Mouse (Mus musculus) intestine, postnatal 0 days (tissue): ENCODE measurements at regions not wholly inside any gene's neighbourhood (a gene's known extent, or its start where the extent isn't known, plus 50 kb on each side); places are given as distances from the start of the nearest gene placed in this dataset.

Source experiments
- ATAC-seq: fragments of 200-750 bp; cut with Nextera tagmentation; 2 replicates; pipeline ENCODE4 v1.8.0; 2017; ENCODE audit warnings: mild to moderate bottlenecking, moderate TSS enrichment, moderate library complexity
- H3K27ac ChIP-seq: fragments of 300-500 bp; sonication (generic); 2 replicates; pipeline ENCODE4 v1.5.1; 2014; ENCODE audit warnings: mild to moderate bottlenecking, low read depth, low read length, moderate library complexity
- H3K27me3 ChIP-seq: fragments of 300-500 bp; sonication (generic); replicated peaks from 2 replicates; pipeline ENCODE4 v1.6.1; 2014; ENCODE audit warnings: low read length, mixed read lengths; ENCODE audit not compliant: control insufficient read depth, insufficient read depth
- H3K36me3 ChIP-seq: fragments of 300-500 bp; sonication (generic); 2 replicates; pipeline ENCODE4 v1.6.1; 2014; ENCODE audit warnings: mild to moderate bottlenecking, moderate library complexity; ENCODE audit not compliant: control insufficient read depth, insufficient read depth
- H3K4me1 ChIP-seq: fragments of 300-500 bp; sonication (generic); replicated peaks from 2 replicates; pipeline ENCODE4 v1.6.1; 2014; ENCODE audit warnings: antibody characterized with exemption, low read length, mixed read lengths; ENCODE audit not compliant: control insufficient read depth, insufficient read depth
- H3K4me2 ChIP-seq: fragments of 300-500 bp; sonication (generic); replicated peaks from 2 replicates; pipeline ENCODE4 v1.6.1; 2014; ENCODE audit warnings: low read depth, mild to moderate bottlenecking, moderate library complexity
- H3K4me3 ChIP-seq: fragments of 300-500 bp; sonication (generic); 2 replicates; pipeline ENCODE4 v1.5.1; 2014; ENCODE audit warnings: low read depth, low read length
- H3K9ac ChIP-seq: fragments of 300-500 bp; sonication (generic); 2 replicates; pipeline ENCODE4 v1.6.1; 2014; ENCODE audit warnings: mild to moderate bottlenecking, low read depth, low read length
- H3K9me3 ChIP-seq: fragments of 300-500 bp; sonication (generic); 2 replicates; pipeline ENCODE4 v1.6.1; 2016; ENCODE audit warnings: mixed run types; ENCODE audit not compliant: control insufficient read depth
- CTCF ChIP-seq: sonication (generic); IDR thresholded peaks from 2 replicates; pipeline ENCODE4 v1.5.1; 2016; ENCODE audit warnings: low read depth, mild to moderate bottlenecking, control low read depth, antibody characterized with exemption, moderate library complexity
- WGBS: fragments of 180-500 bp; shearing (Covaris S2); extraction: QIAGEN DNeasy Blood & Tissue Kit; methylation state at CpG from one replicate; pipeline ENCODE4 v1.1.7; 2014; 5-methylcytosine and 5-hydroxymethylcytosine counted together

DNA sequence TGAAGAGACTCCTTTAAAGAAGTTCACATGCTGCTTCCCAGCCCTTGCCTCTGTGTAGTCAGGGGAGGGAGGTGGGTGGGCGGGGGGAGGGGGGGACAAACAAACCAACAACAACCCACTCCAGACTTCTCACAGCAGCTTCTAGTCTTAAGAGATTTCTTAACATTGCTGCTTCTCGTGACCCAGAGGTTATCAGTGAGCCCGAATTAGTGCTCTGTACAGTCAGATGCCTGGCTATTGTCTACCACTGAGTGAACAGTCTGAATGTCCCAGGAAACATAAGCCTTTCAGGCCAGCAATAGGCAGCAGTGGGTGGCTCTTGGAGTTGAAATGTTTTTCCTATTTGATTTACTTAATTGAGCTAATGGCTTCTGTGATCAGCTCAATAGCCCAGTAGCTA is 202.2 kb upstream of the Nrp1 start:
- TF ChIP-seq CTCF: no peak
- Histone ChIP-seq H3K27me3 (no peaks in the 10 kb centered on the region), H3K4me2 (no peak overlapping the region), H3K4me3 (no peak overlapping the region), H3K36me3 (no peaks in the 10 kb centered on the region), H3K9ac (no peak overlapping the region), H3K9me3 (no peaks in the 10 kb centered on the region), H3K27ac (no peak overlapping the region), H3K4me1 (no peaks in the 10 kb centered on the region)
- no peak for ATAC-seq
- WGBS: 22% methylated on average over 3 of the region's 3 CpGs

GRCm38 (mm10) chr8:128162857-128163256 is 195.5 kb upstream of the Nrp1 start:
- ATAC-seq: no peak
- Histone ChIP-seq H3K4me2 (no peak overlapping the region), H3K27me3 (no peaks in the 10 kb centered on the region), H3K4me1 (no peaks in the 10 kb centered on the region), H3K27ac (no peak overlapping the region), H3K9ac (no peak overlapping the region), H3K4me3 (no peak overlapping the region), H3K36me3 (no peaks in the 10 kb centered on the region), H3K9me3 (no peaks in the 10 kb centered on the region)
- TF ChIP-seq CTCF: no peak

- WGBS: 90% methylated on average over 5 of the region's 5 CpGs
- Histone ChIP-seq H3K4me2 (no peak overlapping the region), H3K27ac (no peak overlapping the region), H3K36me3 (no peaks in the 10 kb centered on the region), H3K9me3 (no peaks in the 10 kb centered on the region), H3K4me1 (no peaks in the 10 kb centered on the region), H3K27me3 (no peaks in the 10 kb centered on the region), H3K9ac (no peak overlapping the region), H3K4me3 (no peak overlapping the region)
- no peak for TF ChIP-seq CTCF
- ATAC-seq: no peak
These were observed 193.4 kb upstream of the Nrp1 start for GRCm38 (mm10) chr8:128164976-128165375.

- Histone ChIP-seq H3K4me2 (no peak overlapping the region), H3K9ac (no peak overlapping the region), H3K9me3 (no peaks in the 10 kb centered on the region), H3K36me3 (no peaks in the 10 kb centered on the region), H3K4me3 (no peak overlapping the region), H3K27ac (no peak overlapping the region), H3K4me1 (no peaks in the 10 kb centered on the region), H3K27me3 (no peaks in the 10 kb centered on the region)
- ATAC-seq: no peak
- TF ChIP-seq CTCF: no peak
- WGBS: 89% methylated on average over 2 of the region's 2 CpGs
These were observed 192.8 kb upstream of the Nrp1 start for GRCm38 (mm10) chr8:128165591-128165990.

GRCm38 (mm10) chr8:128166097-128166496 is 192.3 kb upstream of the Nrp1 start:
- no peaks in the 10 kb centered on the region for H3K9me3 ChIP-seq
- H3K4me2 ChIP-seq: no peak overlapping the region
- no peak overlapping the region for H3K27ac ChIP-seq
- TF ChIP-seq CTCF: no peak
- no peak overlapping the region for H3K4me3 ChIP-seq
- no peaks in the 10 kb centered on the region for H3K27me3 ChIP-seq
- 79% methylated on average over 4 of the region's 4 CpGs for WGBS
- ATAC-seq: no peak
- H3K9ac ChIP-seq: no peak overlapping the region
- no peaks in the 10 kb centered on the region for H3K4me1 ChIP-seq
- no peaks in the 10 kb centered on the region for H3K36me3 ChIP-seq

GRCm38 (mm10) chr8:128168819-128169218 is 189.6 kb upstream of the Nrp1 start:
- Histone ChIP-seq H3K9ac (no peak overlapping the region), H3K9me3 (no peaks in the 10 kb centered on the region), H3K4me3 (no peak overlapping the region), H3K27me3 (no peaks in the 10 kb centered on the region), H3K4me1 (no peaks in the 10 kb centered on the region), H3K36me3 (no peaks in the 10 kb centered on the region), H3K27ac (no peak overlapping the region), H3K4me2 (no peak overlapping the region)
- no peak for TF ChIP-seq CTCF
- WGBS: 89% methylated on average over 3 of the region's 3 CpGs
- no peak for ATAC-seq

- TF ChIP-seq CTCF: no peak
These were observed 187.3 kb upstream of the Nrp1 start for GRCm38 (mm10) chr8:128171116-128171515.

More at GRCm38 (mm10) chr8:128171116-128171515, 187.3 kb upstream of the Nrp1 start:
- Histone ChIP-seq H3K9me3 (no peaks in the 10 kb centered on the region), H3K4me1 (no peaks in the 10 kb centered on the region), H3K9ac (no peak overlapping the region), H3K4me3 (no peak overlapping the region), H3K36me3 (no peaks in the 10 kb centered on the region), H3K27me3 (no peaks in the 10 kb centered on the region), H3K4me2 (no peak overlapping the region), H3K27ac (no peak overlapping the region)
- WGBS: 23% methylated on average over 1 of the region's 1 CpGs
- no peak for ATAC-seq
